Mouse (Mus musculus) midbrain, embryonic 12.5 days (tissue): ENCODE results near the gene Tnfsf8. TPM values are rescaled to one million over a fixed set of nuclear protein-coding genes. Genes with fewer than 3 reads are reported as not detected.

Source experiments
- ATAC-seq: fragments of 200-750 bp; cut with Nextera tagmentation; 2 replicates; pipeline ENCODE4 v1.8.0; 2017; ENCODE audit warnings: low read depth, moderate TSS enrichment, moderate library complexity; ENCODE audit not compliant: low FRiP score
- H3K27ac ChIP-seq: fragments of 300-500 bp; sonication (generic); replicated peaks from 2 replicates; pipeline ENCODE4 v1.5.1; 2016; ENCODE audit warnings: mild to moderate bottlenecking
- H3K27me3 ChIP-seq: fragments of 300-500 bp; sonication (generic); 2 replicates; pipeline ENCODE4 v1.6.1; 2016; ENCODE audit warnings: mild to moderate bottlenecking
- H3K36me3 ChIP-seq: fragments of 300-500 bp; sonication (generic); 2 replicates; pipeline ENCODE4 v1.6.1; 2016
- H3K4me1 ChIP-seq: fragments of 300-500 bp; sonication (generic); 2 replicates; pipeline ENCODE4 v1.6.1; 2016
- H3K4me2 ChIP-seq: fragments of 300-500 bp; sonication (generic); replicated peaks from 2 replicates; pipeline ENCODE4 v1.6.1; 2016; ENCODE audit warnings: mild to moderate bottlenecking, moderate library complexity
- H3K4me3 ChIP-seq: fragments of 300-500 bp; sonication (generic); 2 replicates; pipeline ENCODE4 v1.5.1; 2016; ENCODE audit warnings: mild to moderate bottlenecking
- H3K9ac ChIP-seq: fragments of 300-500 bp; sonication (generic); replicated peaks from 2 replicates; pipeline ENCODE4 v1.6.1; 2016; ENCODE audit warnings: mild to moderate bottlenecking, moderate library complexity
- H3K9me3 ChIP-seq: fragments of 300-500 bp; sonication (generic); 2 replicates; pipeline ENCODE4 v1.6.1; 2016; ENCODE audit warnings: mild to moderate bottlenecking
- WGBS: fragments of 180-500 bp; shearing (Covaris S2); methylation state at CpG from one replicate; pipeline ENCODE4 v1.1.7; 2016; 5-methylcytosine and 5-hydroxymethylcytosine counted together
- polyA plus RNA-seq: library from polyadenylated mRNA; unstranded; fragments of >200 nt; fragmentation: Nextera tagmentation; extraction: Ambion mirVana; gene quantifications from 2 replicates; pipeline ENCODE4 v1.2.1, GENCODE M21; 2016

The Tnfsf8 gene
- polyA plus RNA-seq, 1 experiment from 2014 or later = not detected

DNA sequence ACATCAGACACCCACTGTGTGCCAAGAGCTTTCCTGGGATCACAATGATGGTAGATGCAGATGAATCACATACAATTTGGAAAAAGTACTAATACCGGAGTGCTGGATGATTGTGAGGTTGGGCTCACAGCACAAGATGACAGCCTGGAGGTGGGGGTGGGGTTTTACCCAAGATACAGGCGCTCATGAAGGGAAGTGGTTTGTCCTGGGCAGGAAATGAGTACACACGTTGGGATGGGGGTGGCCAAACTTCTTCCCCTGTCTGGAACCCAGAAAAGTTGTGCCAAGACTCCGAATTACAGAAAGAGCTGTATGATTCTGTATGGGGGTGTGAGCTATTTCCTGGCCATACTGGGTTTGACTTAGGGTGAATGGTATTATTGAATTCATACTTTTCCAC, 38.0 kb downstream of the Tnfsf8 start:
- Histone ChIP-seq H3K4me1 (no peaks in the 10 kb centered on the region), H3K4me3 (no peak overlapping the region), H3K9me3 (no peaks in the 10 kb centered on the region), H3K27me3 (no peaks in the 10 kb centered on the region), H3K4me2 (no peak overlapping the region), H3K27ac (no peak overlapping the region), H3K9ac (no peak overlapping the region), H3K36me3 (no peaks in the 10 kb centered on the region)
- WGBS = 84% methylated on average over 4 of the region's 4 CpGs
- no peak for ATAC-seq

DNA sequence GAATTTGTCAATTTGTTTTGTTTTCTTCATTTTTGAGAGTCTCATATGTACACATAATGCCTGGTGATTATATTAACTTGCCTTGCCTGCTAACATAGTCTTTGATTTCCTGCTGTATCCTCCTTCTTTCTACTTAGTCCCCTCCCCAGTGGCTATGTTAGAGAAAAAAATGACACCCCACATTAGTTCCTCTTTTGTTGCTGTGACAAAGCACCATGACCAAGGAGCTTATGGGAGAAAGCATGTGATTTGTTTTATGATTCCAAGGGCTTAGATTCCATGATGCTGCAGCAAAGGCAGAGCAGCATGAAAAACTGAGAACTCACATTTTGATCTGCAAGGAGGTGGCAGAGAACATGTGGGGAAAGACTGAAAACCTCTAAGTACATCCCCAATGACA, 43.6 kb downstream of the Tnfsf8 start:
- H3K4me3 ChIP-seq = no peak overlapping the region

DNA sequence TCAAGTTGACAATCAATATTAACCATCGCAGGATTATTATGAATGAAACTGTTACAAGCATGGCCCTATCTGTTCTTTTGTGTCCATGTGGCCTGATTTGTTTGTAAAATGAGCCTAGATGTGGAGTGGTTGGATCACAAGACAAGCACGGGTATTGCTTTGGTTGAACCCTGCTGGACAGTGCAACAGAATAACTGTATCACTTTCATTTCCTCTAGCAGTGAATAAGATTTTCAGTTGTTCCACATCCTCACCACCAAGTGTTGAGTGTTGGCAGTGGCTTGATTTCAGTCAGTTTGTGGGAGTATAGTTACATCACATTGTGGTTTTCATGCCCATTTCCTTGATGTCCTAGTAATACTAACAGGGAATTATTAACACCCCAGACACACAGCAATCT, 45.5 kb downstream of the Tnfsf8 start:
- Histone ChIP-seq H3K27ac (no peak overlapping the region), H3K9ac (no peak overlapping the region), H3K9me3 (no peaks in the 10 kb centered on the region), H3K27me3 (no peaks in the 10 kb centered on the region), H3K4me1 (no peaks in the 10 kb centered on the region), H3K4me3 (no peak overlapping the region), H3K4me2 (no peak overlapping the region), H3K36me3 (no peaks in the 10 kb centered on the region)
- no peak for ATAC-seq
- WGBS = 91% methylated on average over 2 of the region's 2 CpGs

More for the DNA sequence above, 43.6 kb downstream of the Tnfsf8 start:
- no peak for ATAC-seq
- Histone ChIP-seq H3K4me1 (no peaks in the 10 kb centered on the region), H3K9ac (no peak overlapping the region), H3K9me3 (no peaks in the 10 kb centered on the region), H3K27me3 (no peaks in the 10 kb centered on the region), H3K4me2 (no peak overlapping the region), H3K36me3 (no peaks in the 10 kb centered on the region), H3K27ac (no peak overlapping the region)

DNA sequence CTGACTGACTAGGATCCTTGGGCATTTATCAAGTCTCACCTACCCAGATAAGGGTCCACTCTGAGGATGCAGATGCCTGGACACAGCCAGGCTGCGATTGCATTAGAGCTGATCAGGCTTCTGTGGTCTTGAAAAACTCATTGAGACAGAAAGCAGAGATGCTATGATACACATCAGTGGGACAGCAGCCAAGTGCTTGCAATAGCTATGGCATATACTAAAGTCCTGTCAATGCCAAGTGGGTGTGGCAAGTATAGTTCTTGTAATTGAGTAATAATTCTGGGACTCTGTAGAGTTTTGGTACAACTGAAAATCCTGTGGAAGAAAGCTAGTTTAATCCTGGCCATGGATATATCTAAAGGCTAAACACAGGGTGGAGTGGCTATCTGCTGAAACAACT, 63.1 kb downstream of the Tnfsf8 start:
- H3K9me3 ChIP-seq = no peaks in the 10 kb centered on the region
- H3K4me1 ChIP-seq = no peaks in the 10 kb centered on the region
- H3K4me2 ChIP-seq = no peak overlapping the region
- no peak overlapping the region for H3K4me3 ChIP-seq
- H3K9ac ChIP-seq = no peak overlapping the region
- H3K36me3 ChIP-seq = no peaks in the 10 kb centered on the region
- ATAC-seq = no peak
- no peaks in the 10 kb centered on the region for H3K27me3 ChIP-seq
- no peak overlapping the region for H3K27ac ChIP-seq
- WGBS = 86% methylated on average over 1 of the region's 1 CpGs

DNA sequence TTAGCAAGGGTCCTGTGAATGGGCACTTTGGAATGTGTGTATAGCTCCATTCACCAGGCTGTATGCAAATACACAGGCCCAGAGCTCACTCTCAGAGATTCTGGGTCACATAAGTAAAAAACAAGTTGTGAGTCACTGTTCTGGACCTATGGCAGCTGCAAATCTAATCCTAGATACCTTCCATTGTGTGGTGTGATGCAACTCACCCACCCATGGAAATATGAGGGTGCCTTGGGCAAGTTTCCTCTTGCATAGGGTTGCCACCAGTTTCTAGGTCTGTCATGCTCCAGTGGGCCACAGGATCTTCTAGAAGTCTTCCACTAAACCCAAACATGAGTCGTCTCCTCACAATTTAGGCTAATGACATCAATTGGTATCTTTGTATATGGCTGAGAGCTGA, 64.6 kb downstream of the Tnfsf8 start:
- H3K4me3 ChIP-seq = no peak overlapping the region
- no peaks in the 10 kb centered on the region for H3K9me3 ChIP-seq
- H3K27ac ChIP-seq = no peak overlapping the region
- no peak overlapping the region for H3K4me2 ChIP-seq
- WGBS = 86% methylated on average over 1 of the region's 1 CpGs
- H3K9ac ChIP-seq = no peak overlapping the region
- H3K27me3 ChIP-seq = no peaks in the 10 kb centered on the region
- no peaks in the 10 kb centered on the region for H3K4me1 ChIP-seq
- no peaks in the 10 kb centered on the region for H3K36me3 ChIP-seq
- no peak for ATAC-seq

DNA sequence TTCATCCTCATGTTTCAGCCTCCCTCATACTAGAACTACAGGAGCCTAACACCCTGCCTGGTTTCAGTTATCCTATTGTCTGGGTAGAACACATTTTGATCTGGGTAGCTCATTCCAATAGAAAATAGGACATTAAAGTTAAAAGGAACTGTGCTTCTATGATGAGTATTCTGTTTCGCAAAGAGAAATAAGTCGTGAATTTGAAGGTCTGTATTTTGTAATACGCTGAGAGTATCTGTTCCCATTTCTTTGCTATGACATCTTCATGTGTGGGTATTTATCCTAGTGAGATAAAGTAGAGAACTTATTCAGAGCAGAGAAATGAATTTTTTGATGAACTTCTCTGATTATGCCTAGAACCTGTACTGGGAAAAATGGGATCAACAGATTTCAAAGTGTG, 68.8 kb downstream of the Tnfsf8 start:
- H3K27ac ChIP-seq = no peak overlapping the region
- no peaks in the 10 kb centered on the region for H3K9me3 ChIP-seq
- no peak overlapping the region for H3K4me2 ChIP-seq
- H3K36me3 ChIP-seq = no peaks in the 10 kb centered on the region
- H3K4me3 ChIP-seq = no peak overlapping the region
- no peaks in the 10 kb centered on the region for H3K4me1 ChIP-seq
- WGBS = 96% methylated on average over 3 of the region's 3 CpGs
- no peak for ATAC-seq
- no peak overlapping the region for H3K9ac ChIP-seq
- no peaks in the 10 kb centered on the region for H3K27me3 ChIP-seq

DNA sequence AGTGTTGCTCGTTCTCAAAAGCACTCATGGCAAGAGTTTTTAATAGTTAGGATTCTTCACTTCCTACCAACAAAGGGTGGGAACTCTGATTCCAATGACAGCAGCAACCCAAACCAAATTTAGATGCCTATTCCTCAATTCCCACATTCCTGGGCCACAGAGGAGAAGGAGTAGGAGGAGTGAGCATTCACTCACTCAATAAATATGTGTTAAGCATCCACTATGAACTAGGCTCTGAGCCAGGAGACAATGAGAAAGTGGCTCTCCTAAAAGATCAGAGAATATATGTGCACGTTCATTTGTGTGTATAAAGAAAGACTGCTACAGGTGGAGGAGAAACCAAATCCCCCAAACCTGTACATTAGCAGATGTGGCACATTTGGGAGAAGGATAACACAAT, 75.7 kb downstream of the Tnfsf8 start:
- no peak overlapping the region for H3K4me3 ChIP-seq
- no peak overlapping the region for H3K4me2 ChIP-seq
- 81% methylated on average over 2 of the region's 2 CpGs for WGBS
- no peaks in the 10 kb centered on the region for H3K27me3 ChIP-seq
- no peaks in the 10 kb centered on the region for H3K4me1 ChIP-seq
- H3K36me3 ChIP-seq = no peaks in the 10 kb centered on the region
- H3K9ac ChIP-seq = no peak overlapping the region
- no peaks in the 10 kb centered on the region for H3K9me3 ChIP-seq
- no peak for ATAC-seq
- H3K27ac ChIP-seq = no peak overlapping the region

DNA sequence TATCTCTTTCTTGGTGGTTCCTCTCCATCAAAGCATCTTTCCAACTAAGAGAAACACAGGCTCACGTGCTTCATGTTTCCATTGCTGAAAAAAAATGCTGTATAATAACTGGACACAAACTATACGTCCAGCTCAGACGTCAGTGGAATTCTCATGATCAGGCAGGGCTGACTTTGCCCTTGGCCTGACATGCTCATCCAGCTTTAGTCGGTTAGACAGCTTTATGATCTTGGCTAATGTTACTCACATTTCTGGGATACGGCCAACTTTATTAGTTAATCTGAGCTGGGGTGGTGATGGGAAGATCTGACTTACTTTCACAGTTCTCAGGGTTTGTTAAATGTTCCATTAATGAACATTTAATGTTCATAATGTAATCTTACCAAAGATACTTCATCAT, 77.3 kb downstream of the Tnfsf8 start:
- WGBS = 92% methylated on average over 5 of the region's 5 CpGs
- H3K4me1 ChIP-seq = no peaks in the 10 kb centered on the region
- no peak for ATAC-seq

DNA sequence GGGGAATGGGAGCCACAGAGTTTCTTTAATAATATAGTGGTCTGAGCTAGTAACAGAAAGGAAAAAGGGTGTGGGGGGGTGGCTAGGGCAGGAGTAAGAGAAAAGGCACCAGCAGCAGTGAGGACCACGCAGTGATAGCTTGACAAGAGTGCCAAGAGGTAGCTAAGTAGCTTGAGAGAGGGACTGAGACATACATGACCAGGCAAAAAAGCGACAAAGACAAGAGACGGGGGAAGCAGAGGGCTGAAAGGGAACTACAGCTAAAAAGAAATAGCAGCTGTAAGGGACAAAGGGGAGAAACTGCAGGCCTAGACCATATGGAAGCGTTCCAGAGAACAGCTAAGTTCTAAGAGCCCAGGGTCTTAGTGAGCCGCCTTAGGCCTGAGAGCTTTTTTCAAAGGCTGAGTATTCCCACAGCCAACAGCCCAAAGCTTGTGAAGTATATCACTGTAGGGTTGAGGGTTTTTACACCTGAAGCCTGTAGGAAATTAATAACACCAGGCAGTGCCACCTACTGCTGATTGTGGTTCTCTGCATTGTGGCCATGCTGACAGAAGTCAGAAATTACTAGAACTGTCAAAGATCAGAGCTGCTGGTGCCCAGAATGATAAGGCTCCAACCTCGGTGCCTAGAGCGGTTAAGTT, 78.1 kb downstream of the Tnfsf8 start:
- Histone ChIP-seq H3K4me2 (no peak overlapping the region), H3K9me3 (no peaks in the 10 kb centered on the region), H3K27me3 (no peaks in the 10 kb centered on the region), H3K27ac (no peak overlapping the region), H3K4me1 (no peaks in the 10 kb centered on the region), H3K9ac (no peak overlapping the region), H3K36me3 (no peaks in the 10 kb centered on the region), H3K4me3 (no peak overlapping the region)
- WGBS = 84% methylated on average over 7 of the region's 7 CpGs
- no peak for ATAC-seq

More for the DNA sequence above, 77.3 kb downstream of the Tnfsf8 start:
- Histone ChIP-seq H3K27me3 (no peaks in the 10 kb centered on the region), H3K27ac (no peak overlapping the region), H3K4me3 (no peak overlapping the region), H3K9ac (no peak overlapping the region), H3K36me3 (no peaks in the 10 kb centered on the region), H3K9me3 (no peaks in the 10 kb centered on the region), H3K4me2 (no peak overlapping the region)

Other genes starting within 250 kb of the Tnfsf8 start
- gene Tex48, start 238.9 kb downstream of the Tnfsf8 start, polyA plus RNA-seq = not detected in 2 replicates
- not detected in 2 replicates for gene Gm11214, start 198.0 kb downstream of the Tnfsf8 start, polyA plus RNA-seq
- gene Tnfsf15, start 116.2 kb downstream of the Tnfsf8 start, polyA plus RNA-seq = 0.09 TPM in 1 of 2 replicates, not detected in the other
- gene Tnc, start 185.7 kb upstream of the Tnfsf8 start, polyA plus RNA-seq = 12.0 and 14.3 TPM in 2 replicates